Mouse (Mus musculus): Measurements from ENCODE around the gene Acbd4.

The Acbd4 gene

GRCm38 (mm10) chr11:103101481-103101865 is at the start of gene Acbd4, which contains the start of gene Plcd3:
TSS of gene Acbd4 (plus strand) at chr11:103101682.
TSS of gene Plcd3 (minus strand) at chr11:103101658.
- DNase-seq (ENCODE audit: low spot score): peak; percentile 86

- no peak for DNase-seq (ENCODE audit: low spot score)
These were observed 49.4 kb upstream of the Acbd4 start for GRCm38 (mm10) chr11:103052078-103052477.

- no peak for DNase-seq (ENCODE audit: low spot score)
These were observed 48.0 kb upstream of the Acbd4 start for GRCm38 (mm10) chr11:103053191-103054076.

GRCm38 (mm10) chr11:103054798-103055197 is 46.7 kb upstream of the Acbd4 start:
- DNase-seq (ENCODE audit: low spot score): peak; percentile 85

- no peak for DNase-seq (ENCODE audit: low spot score)
These were observed 44.8 kb upstream of the Acbd4 start for GRCm38 (mm10) chr11:103056636-103057035.

GRCm38 (mm10) chr11:103058499-103059085 is 42.9 kb upstream of the Acbd4 start:
- peak; percentile 33 for DNase-seq (ENCODE audit: low spot score)

GRCm38 (mm10) chr11:103066191-103067050 is 35.1 kb upstream of the Acbd4 start:
- DNase-seq (ENCODE audit: low spot score): no peak

- no peak for DNase-seq (ENCODE audit: low spot score)
These were observed 34.5 kb upstream of the Acbd4 start for GRCm38 (mm10) chr11:103067051-103067361.

GRCm38 (mm10) chr11:103067457-103068001 is 34.0 kb upstream of the Acbd4 start:
- peak; percentile 50 for DNase-seq (ENCODE audit: low spot score)

GRCm38 (mm10) chr11:103068272-103068671 is 33.2 kb upstream of the Acbd4 start:
- DNase-seq (ENCODE audit: low spot score): no peak

GRCm38 (mm10) chr11:103068884-103069283 is 32.6 kb upstream of the Acbd4 start:
- DNase-seq (ENCODE audit: low spot score): no peak

GRCm38 (mm10) chr11:103069731-103070130 is 31.8 kb upstream of the Acbd4 start:
- DNase-seq (ENCODE audit: low spot score): no peak

GRCm38 (mm10) chr11:103070322-103070880 is 31.1 kb upstream of the Acbd4 start:
- DNase-seq (ENCODE audit: low spot score): no peak

GRCm38 (mm10) chr11:103073671-103074070 is 27.8 kb upstream of the Acbd4 start:
- no peak for DNase-seq (ENCODE audit: low spot score)

- DNase-seq (ENCODE audit: low spot score): no peak
These were observed 27.3 kb upstream of the Acbd4 start for GRCm38 (mm10) chr11:103074121-103074650.

GRCm38 (mm10) chr11:103074796-103075323 is 26.6 kb upstream of the Acbd4 start:
- no peak for DNase-seq (ENCODE audit: low spot score)

- no peak for DNase-seq (ENCODE audit: low spot score)
These were observed 25.5 kb upstream of the Acbd4 start for GRCm38 (mm10) chr11:103076010-103076409.

GRCm38 (mm10) chr11:103076581-103076980 is 24.9 kb upstream of the Acbd4 start:
- no peak for DNase-seq (ENCODE audit: low spot score)

GRCm38 (mm10) chr11:103078131-103078530 is 23.4 kb upstream of the Acbd4 start:
- DNase-seq (ENCODE audit: low spot score): no peak

GRCm38 (mm10) chr11:103080323-103081091 is 21.0 kb upstream of the Acbd4 start:
- no peak for DNase-seq (ENCODE audit: low spot score)

GRCm38 (mm10) chr11:103081631-103082030 is 19.9 kb upstream of the Acbd4 start:
- DNase-seq (ENCODE audit: low spot score): no peak
